Mouse (Mus musculus) cerebellum, adult 2 months (tissue): ENCODE measurements around the gene Insl6. TPM values are rescaled to one million over a fixed set of nuclear protein-coding genes. Genes with fewer than 3 reads are reported as not detected.
A peak's percentile ranks its signal among the peaks of the same experiment; 100 is the strongest.

Source experiments
- DNase-seq, 2 experiments: peaks; one replicate each; pipeline ENCODE4 v3.0.0; 2021
- H3K27ac ChIP-seq: fragments of 200-500 bp; 2 replicates; pipeline ENCODE4 v1.5.1; 2012; ENCODE audit warnings: low read length, control low read depth, inconsistent platforms; ENCODE audit not compliant: insufficient read depth
- H3K27me3 ChIP-seq: fragments of 200-500 bp; 2 replicates; pipeline ENCODE4 v1.6.1; 2012; ENCODE audit warnings: inconsistent platforms, mild to moderate bottlenecking, low read length, moderate library complexity; ENCODE audit not compliant: control insufficient read depth, insufficient read depth
- H3K4me1 ChIP-seq: fragments of 200-500 bp; 2 replicates; pipeline ENCODE4 v1.6.1; 2011; ENCODE audit warnings: low read length; ENCODE audit not compliant: control insufficient read depth, insufficient read depth
- H3K4me3 ChIP-seq: fragments of 200-500 bp; replicated peaks from 2 replicates; pipeline ENCODE3; 2011; ENCODE audit warnings: mild to moderate bottlenecking, low read depth, low read length, control low read depth; ENCODE audit not compliant: insufficient read depth
- CTCF ChIP-seq: fragments of 200-500 bp; IDR thresholded peaks from 2 replicates; pipeline ENCODE4 v1.5.1; 2011; ENCODE audit warnings: low read depth, mild to moderate bottlenecking, control low read depth, low read length, moderate library complexity, borderline replicate concordance; ENCODE audit not compliant: insufficient read depth
- POLR2A ChIP-seq: fragments of 200-500 bp; IDR thresholded peaks from 2 replicates; pipeline ENCODE4 v1.6.1; 2011; ENCODE audit warnings: low read length, control low read depth, borderline replicate concordance; ENCODE audit not compliant: insufficient read depth
- WGBS: fragments of 180-500 bp; shearing (Covaris S2); methylation state at CpG from one replicate; pipeline ENCODE4 v1.1.7; 2018; 5-methylcytosine and 5-hydroxymethylcytosine counted together
- polyA plus RNA-seq: library from polyadenylated mRNA; depleted of rRNA; stranded (reverse); fragments of >200 nt; gene quantifications from 2 replicates; pipeline ENCODE4 v1.2.3, GENCODE M21; 2012

Insl6 gene
- polyA plus RNA-seq, 1 experiment = 1.2 TPM

GRCm38 (mm10) chr19:29363557-29363956 lies 38.4 kb upstream of the Insl6 start:
- Histone ChIP-seq H3K27ac (no peak overlapping the region), H3K4me3 (no peak overlapping the region), H3K27me3 (no peaks in the 10 kb centered on the region), H3K4me1 (no peaks in the 10 kb centered on the region; the same call in 1 of the 2 replicates)
- TF ChIP-seq CTCF (no peak), POLR2A (no peak)
- DNase-seq = no peak
- WGBS = 94% methylated on average over 7 of the region's 7 CpGs

- no peaks in the 10 kb centered on the region for H3K27me3 ChIP-seq
- H3K27ac ChIP-seq = no peak overlapping the region
- DNase-seq = no peak
- no peak for TF ChIP-seq POLR2A
- TF ChIP-seq CTCF = no peak
- WGBS = 44% methylated on average over 13 of the region's 13 CpGs
- peak overlapping the region; percentile 80 for H3K4me3 ChIP-seq
- H3K4me1 ChIP-seq = no peaks in the 10 kb centered on the region; the same call in 1 of the 2 replicates
Observed at GRCm38 (mm10) chr19:29362173-29362930, 37.2 kb upstream of the Insl6 start.

GRCm38 (mm10) chr19:29361468-29362130 lies 36.4 kb upstream of the Insl6 start:
- H3K27ac ChIP-seq = peak overlapping the region; percentile 40
- WGBS = 2% methylated on average over 33 of the region's 33 CpGs
- peak; percentile 92 for TF ChIP-seq POLR2A
- TF ChIP-seq CTCF = no peak

DNA sequence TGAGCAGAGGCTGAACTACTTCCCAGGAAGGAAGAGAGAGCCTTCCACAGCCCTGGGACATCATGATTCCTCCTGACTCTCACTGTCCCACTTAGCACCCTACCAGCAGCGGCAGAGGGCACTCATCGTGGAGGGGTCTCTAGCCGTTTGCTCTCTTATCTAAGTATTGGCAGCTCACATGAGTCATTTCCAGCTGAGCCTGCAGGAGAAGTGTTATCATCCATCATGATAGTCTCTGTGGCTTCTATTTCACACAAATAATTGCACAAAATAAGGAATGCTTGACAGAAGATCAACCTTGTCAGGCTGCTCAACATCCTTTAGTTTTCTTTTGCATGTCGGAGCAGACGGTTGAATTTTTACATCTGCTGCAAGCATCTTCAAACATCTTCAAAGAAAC lies 35.1 kb upstream of the Insl6 start:
- WGBS = 86% methylated on average over 5 of the region's 5 CpGs

More at GRCm38 (mm10) chr19:29361468-29362130, 36.4 kb upstream of the Insl6 start:
- DNase-seq = peak; percentile 93 to 96
- H3K27me3 ChIP-seq = no peaks in the 10 kb centered on the region
- no peaks in the 10 kb centered on the region; the same call in 1 of the 2 replicates for H3K4me1 ChIP-seq
- H3K4me3 ChIP-seq = peak overlapping the region; percentile 80

DNA sequence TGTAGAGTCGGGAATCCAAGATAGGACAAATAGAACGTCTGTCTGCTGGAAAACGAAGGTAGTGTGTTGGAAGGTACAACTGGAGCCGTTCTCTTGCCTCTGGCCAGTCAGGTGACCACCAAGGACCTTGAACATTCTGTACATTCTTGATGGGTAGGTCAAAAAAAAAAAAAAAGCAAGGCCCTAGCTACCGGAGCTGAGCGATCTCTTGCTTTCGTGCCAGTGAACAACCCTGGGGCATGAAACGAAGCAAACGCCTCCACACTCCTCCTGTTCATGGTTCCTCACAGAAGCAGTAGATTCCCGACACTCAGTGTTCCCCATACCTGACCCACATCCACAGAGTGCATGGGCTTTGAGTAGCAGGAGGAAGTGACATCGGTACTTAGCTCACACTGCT lies 31.1 kb upstream of the Insl6 start:
- Histone ChIP-seq H3K4me3 (no peak overlapping the region), H3K27ac (no peak overlapping the region), H3K27me3 (no peaks in the 10 kb centered on the region), H3K4me1 (no peaks in the 10 kb centered on the region; the same call in 1 of the 2 replicates)
- no peak for DNase-seq
- no peak for TF ChIP-seq CTCF
- no peak for TF ChIP-seq POLR2A
- WGBS = 90% methylated on average over 11 of the region's 11 CpGs

More for the DNA sequence above, 35.1 kb upstream of the Insl6 start:
- no peak overlapping the region for H3K27ac ChIP-seq
- no peaks in the 10 kb centered on the region; the same call in 1 of the 2 replicates for H3K4me1 ChIP-seq
- no peak for DNase-seq
- no peak overlapping the region for H3K4me3 ChIP-seq
- no peak for TF ChIP-seq POLR2A
- no peak for TF ChIP-seq CTCF
- no peaks in the 10 kb centered on the region for H3K27me3 ChIP-seq

GRCm38 (mm10) chr19:29354895-29355877 lies 30.0 kb upstream of the Insl6 start:
- WGBS = 3% methylated on average over 20 of the region's 20 CpGs
- no peak overlapping the region for H3K27ac ChIP-seq
- H3K4me1 ChIP-seq = no peaks in the 10 kb centered on the region
- H3K27me3 ChIP-seq = no peaks in the 10 kb centered on the region
- peak overlapping the region; percentile 48 for H3K4me3 ChIP-seq
- TF ChIP-seq POLR2A (no peak), CTCF (peak; percentile 94)
- DNase-seq = peak; percentile 77 to 86

GRCm38 (mm10) chr19:29350991-29351390 lies 25.8 kb upstream of the Insl6 start:
- H3K27ac ChIP-seq = no peak overlapping the region
- no peaks in the 10 kb centered on the region for H3K27me3 ChIP-seq
- DNase-seq = no peak
- WGBS = 37% methylated on average over 5 of the region's 5 CpGs
- H3K4me3 ChIP-seq = no peak overlapping the region
- TF ChIP-seq CTCF (no peak), POLR2A (no peak)
- H3K4me1 ChIP-seq = no peaks in the 10 kb centered on the region
